Mouse (Mus musculus): ENCODE measurements around the gene Plod1. TPM values are rescaled to one million over a fixed set of nuclear protein-coding genes. Genes with fewer than 3 reads are reported as not detected.

Gene Plod1
- polyA plus RNA-seq, 1 experiment: 24.8 TPM

DNA sequence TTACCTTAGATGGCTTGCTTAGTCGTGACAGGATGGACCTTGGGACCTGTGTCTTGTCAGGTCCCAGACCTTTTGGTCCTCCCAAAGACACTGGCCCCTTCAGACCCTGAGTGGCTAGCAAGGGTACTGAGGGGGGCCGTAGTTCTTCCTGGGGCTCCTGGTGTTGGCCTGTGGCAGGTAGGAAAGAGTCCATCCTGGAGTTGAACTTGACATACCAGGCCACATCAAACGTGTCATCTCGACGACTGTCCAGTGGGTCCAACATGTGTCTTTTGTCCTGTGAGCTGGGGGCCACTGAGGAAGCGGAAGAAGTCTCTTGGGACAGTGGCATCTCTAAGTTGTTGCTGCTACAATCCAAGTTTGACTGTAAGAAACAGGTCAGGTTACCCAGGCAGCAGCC lies 70.9 kb downstream of the Plod1 start:
- H3K27ac ChIP-seq (replicated peaks; ENCODE audit: low read depth, low read length): no peak overlapping the region
- H3K4me3 ChIP-seq (ENCODE audit: insufficient read depth, low read depth, low read length): no peak overlapping the region
- H3K4me1 ChIP-seq (ENCODE audit: control insufficient read depth, insufficient read depth, insufficient read length, low read length): peaks cover 11% of the 10 kb centered on the region; the same call in 1 of the 2 replicates

GRCm38 (mm10) chr4:147862051-147862450 lies 74.5 kb downstream of the Plod1 start:
- Histone ChIP-seq H3K4me1 (ENCODE audit: control insufficient read depth, insufficient read depth, insufficient read length, low read length) (no peaks in the 10 kb centered on the region), H3K27ac (replicated peaks; ENCODE audit: low read depth, low read length) (no peak overlapping the region), H3K4me3 (ENCODE audit: insufficient read depth, low read depth, low read length) (no peak overlapping the region)

Other genes with a start within 250 kb of the Plod1 start
- 0.79 and 0.92 TPM in 2 replicates for gene Zfp534, start 234.2 kb downstream of the Plod1 start, polyA plus RNA-seq (2012; ENCODE audit: insufficient read depth, insufficient read length, missing spikeins)
- 5.8 and 6.8 TPM in 2 replicates for gene Zfp984, start 127.0 kb downstream of the Plod1 start, polyA plus RNA-seq (2012; ENCODE audit: insufficient read depth, insufficient read length, missing spikeins)
- gene Zfp933, start 88.4 kb downstream of the Plod1 start, polyA plus RNA-seq (2012; ENCODE audit: insufficient read depth, insufficient read length, missing spikeins): 3.2 and 5.6 TPM in 2 replicates
- 4.0 and 10.3 TPM in 2 replicates for gene Miip, start 68.0 kb downstream of the Plod1 start, polyA plus RNA-seq (2012; ENCODE audit: insufficient read depth, insufficient read length, missing spikeins)
- gene Fv1, start 67.8 kb downstream of the Plod1 start, polyA plus RNA-seq (2012; ENCODE audit: insufficient read depth, insufficient read length, missing spikeins): 3.3 and 5.8 TPM in 2 replicates
- 156 and 170 TPM in 2 replicates for gene Mfn2, start 32.1 kb downstream of the Plod1 start, polyA plus RNA-seq (2012; ENCODE audit: insufficient read depth, insufficient read length, missing spikeins)
- 18.7 and 19.7 TPM in 2 replicates for gene 2510039O18Rik, start 4.1 kb upstream of the Plod1 start, polyA plus RNA-seq (2012; ENCODE audit: insufficient read depth, insufficient read length, missing spikeins)
- gene Nppb, start 49.0 kb upstream of the Plod1 start, polyA plus RNA-seq (2012; ENCODE audit: insufficient read depth, insufficient read length, missing spikeins): not detected in 2 replicates
- gene Nppa, start 64.0 kb upstream of the Plod1 start, polyA plus RNA-seq (2012; ENCODE audit: insufficient read depth, insufficient read length, missing spikeins): not detected in 2 replicates
- 5.0 and 5.7 TPM in 2 replicates for gene Clcn6, start 102.1 kb upstream of the Plod1 start, polyA plus RNA-seq (2012; ENCODE audit: insufficient read depth, insufficient read length, missing spikeins)
- gene Mthfr, start 102.3 kb upstream of the Plod1 start, polyA plus RNA-seq (2012; ENCODE audit: insufficient read depth, insufficient read length, missing spikeins): 5.7 and 6.9 TPM in 2 replicates
- 8.1 and 8.2 TPM in 2 replicates for gene Agtrap, start 151.3 kb upstream of the Plod1 start, polyA plus RNA-seq (2012; ENCODE audit: insufficient read depth, insufficient read length, missing spikeins)
- 21.6 and 26.2 TPM in 2 replicates for gene Mad2l2, start 193.6 kb upstream of the Plod1 start, polyA plus RNA-seq (2012; ENCODE audit: insufficient read depth, insufficient read length, missing spikeins)
- gene Draxin, start 193.9 kb upstream of the Plod1 start, polyA plus RNA-seq (2012; ENCODE audit: insufficient read depth, insufficient read length, missing spikeins): not detected in 2 replicates
- gene Fbxo6, start 215.4 kb upstream of the Plod1 start, polyA plus RNA-seq (2012; ENCODE audit: insufficient read depth, insufficient read length, missing spikeins): 37.2 and 41.9 TPM in 2 replicates
- gene Fbxo44, start 223.7 kb upstream of the Plod1 start, polyA plus RNA-seq (2012; ENCODE audit: insufficient read depth, insufficient read length, missing spikeins): 9.1 and 21.6 TPM in 2 replicates
- not detected in 2 replicates for gene Fbxo2, start 223.9 kb upstream of the Plod1 start, polyA plus RNA-seq (2012; ENCODE audit: insufficient read depth, insufficient read length, missing spikeins)

Measured in brown adipose tissue, adult 24 weeks (tissue).